Mouse (Mus musculus) CH12.LX (cell line): ENCODE measurements around the gene Plrg1. TPM values are rescaled to one million over a fixed set of nuclear protein-coding genes. Genes with fewer than 3 reads are reported as not detected.

ENCODE experiments used
- DNase-seq: peaks from one replicate; pipeline ENCODE4 v3.0.0-alpha.2; 2013; ENCODE audit errors: extremely low read depth
- H3K27ac ChIP-seq: 2 replicates; pipeline ENCODE4 v1.5.1; 2012; ENCODE audit warnings: low read depth, mild to moderate bottlenecking, control low read depth, moderate library complexity; ENCODE audit not compliant: insufficient read depth
- H3K27me3 ChIP-seq: replicated peaks from 2 replicates; pipeline ENCODE3; 2012; ENCODE audit warnings: inconsistent platforms
- H3K36me3 ChIP-seq, 2 experiments: replicated peaks in 1 of 2; 2 replicates each; pipeline versions ENCODE3 to v1.6.1; 2012; ENCODE audit warnings: inconsistent platforms in 1 of 2, low read length in 1 of 2, mild to moderate bottlenecking in 1 of 2, mixed read lengths in 1 of 2, moderate library complexity in 1 of 2; ENCODE audit not compliant: control insufficient read depth in 1 of 2, insufficient read depth in 1 of 2
- H3K4me1 ChIP-seq, 2 experiments: 2 replicates each; pipeline ENCODE4 v1.6.1; 2012; ENCODE audit warnings: inconsistent platforms in 1 of 2, moderate library complexity in 1 of 2; ENCODE audit not compliant: insufficient read depth in 2 of 2, control insufficient read depth in 1 of 2
- H3K4me2 ChIP-seq: 2 replicates; pipeline ENCODE4 v1.6.1; 2012; ENCODE audit warnings: low read depth, mild to moderate bottlenecking, control low read depth; ENCODE audit not compliant: poor library complexity, insufficient read depth, severe bottlenecking
- H3K4me3 ChIP-seq, 3 experiments: fragments of 150-350 bp in 1 of 3; sonication (generic) in 1 of 3; replicated peaks in 1 of 3; 2 replicates each; pipeline versions ENCODE3 to v1.5.1; 2011 to 2012; ENCODE audit warnings: low read depth in 2 of 3, low read length in 2 of 3, mild to moderate bottlenecking in 2 of 3, moderate library complexity in 2 of 3, control low read depth in 1 of 3, improper control_type of control experiment in 1 of 3, inconsistent platforms in 1 of 3, mixed read lengths in 1 of 3; ENCODE audit not compliant: poor library complexity in 1 of 3
- H3K79me2 ChIP-seq: replicated peaks from 2 replicates; pipeline ENCODE4 v1.6.1; 2012; ENCODE audit warnings: mild to moderate bottlenecking, moderate library complexity; ENCODE audit not compliant: control insufficient read depth, poor library complexity, insufficient read depth, severe bottlenecking; ENCODE audit errors: extremely low read depth
- H3K9ac ChIP-seq: 2 replicates; pipeline ENCODE4 v1.6.1; 2012; ENCODE audit warnings: low read depth, mild to moderate bottlenecking, control low read depth, moderate library complexity; ENCODE audit not compliant: insufficient read depth
- H3K9me3 ChIP-seq: replicated peaks from 2 replicates; pipeline ENCODE3; 2012; ENCODE audit warnings: low read length, inconsistent platforms, mixed read lengths
- CHD1 ChIP-seq: IDR thresholded peaks from 2 replicates; pipeline ENCODE4 v1.6.1; 2012; ENCODE audit warnings: low read depth, low read length, improper control_type of control experiment, inconsistent platforms
- CHD2 ChIP-seq: IDR thresholded peaks from 2 replicates; pipeline ENCODE4 v1.6.1; 2011; ENCODE audit warnings: low read length, improper control_type of control experiment
- CTCF ChIP-seq, 2 experiments: IDR thresholded peaks in 1 of 2; conservative IDR thresholded peaks in 1 of 2; 2 replicates each; pipeline ENCODE4 v1.5.1; 2011 to 2012; ENCODE audit warnings: low read depth in 2 of 2, low read length in 2 of 2, improper control_type of control experiment in 1 of 2, inconsistent platforms in 1 of 2, mild to moderate bottlenecking in 1 of 2, moderate library complexity in 1 of 2
- E2F4 ChIP-seq: IDR thresholded peaks from 2 replicates; pipeline ENCODE4 v1.6.1; 2011; ENCODE audit warnings: low read depth, low read length, improper control_type of control experiment; ENCODE audit not compliant: insufficient replicate concordance
- ELF1 ChIP-seq: IDR thresholded peaks from 2 replicates; pipeline ENCODE4 v1.6.1; 2014; ENCODE audit warnings: low read depth, mild to moderate bottlenecking, inconsistent platforms, low read length, improper control_type of control experiment
- EP300 ChIP-seq: IDR thresholded peaks from 2 replicates; pipeline ENCODE4 v1.6.1; 2011; ENCODE audit warnings: low read length, improper control_type of control experiment
- IRF4 ChIP-seq: IDR thresholded peaks from 2 replicates; pipeline ENCODE4 v1.6.1; 2014; ENCODE audit warnings: low read depth, mild to moderate bottlenecking, inconsistent platforms, low read length, improper control_type of control experiment
- JUN ChIP-seq: IDR thresholded peaks from 2 replicates; pipeline ENCODE4 v1.6.1; 2011; ENCODE audit warnings: low read depth, mild to moderate bottlenecking, low read length, improper control_type of control experiment, moderate library complexity; ENCODE audit not compliant: insufficient read depth
- JUND ChIP-seq: conservative IDR thresholded peaks from 2 replicates; pipeline ENCODE4 v1.6.1; 2011; ENCODE audit warnings: low read depth, low read length, improper control_type of control experiment
- MEF2A ChIP-seq: IDR thresholded peaks from 2 replicates; pipeline ENCODE4 v1.6.1; 2014; ENCODE audit warnings: low read depth, mild to moderate bottlenecking, inconsistent platforms, low read length, improper control_type of control experiment, borderline replicate concordance
- NRF1 ChIP-seq: IDR thresholded peaks from 2 replicates; pipeline ENCODE4 v1.6.1; 2014; ENCODE audit warnings: low read depth, mild to moderate bottlenecking, inconsistent platforms, low read length, improper control_type of control experiment, moderate library complexity
- POLR2A ChIP-seq: IDR thresholded peaks from 2 replicates; pipeline ENCODE4 v1.6.1; 2011; ENCODE audit warnings: low read depth, mild to moderate bottlenecking, improper control_type of control experiment, low read length
- POLR2AphosphoS2 ChIP-seq: IDR thresholded peaks from 2 replicates; pipeline ENCODE4 v1.6.1; 2011; ENCODE audit warnings: low read depth, low read length, improper control_type of control experiment
- RAD21 ChIP-seq: IDR thresholded peaks from 2 replicates; pipeline ENCODE4 v1.6.1; 2011; ENCODE audit warnings: low read depth, mild to moderate bottlenecking, low read length, improper control_type of control experiment, moderate library complexity
- SIN3A ChIP-seq: IDR thresholded peaks from 2 replicates; pipeline ENCODE4 v1.6.1; 2012; ENCODE audit warnings: low read length, improper control_type of control experiment, inconsistent platforms
- TCF12 ChIP-seq: IDR thresholded peaks from 2 replicates; pipeline ENCODE4 v1.6.1; 2014; ENCODE audit warnings: low read depth, mild to moderate bottlenecking, inconsistent platforms, low read length, improper control_type of control experiment
- USF2 ChIP-seq: conservative IDR thresholded peaks from 2 replicates; pipeline ENCODE4 v1.6.1; 2011; ENCODE audit warnings: low read depth, low read length, improper control_type of control experiment
- ZKSCAN1 ChIP-seq: IDR thresholded peaks from 2 replicates; pipeline ENCODE4 v1.6.1; 2012; ENCODE audit warnings: low read depth, inconsistent platforms, low read length, improper control_type of control experiment, borderline replicate concordance
- dilution Hi-C: fragments of 300-500 bp; cut with MboI; formaldehyde crosslinking; loops from 2 replicates; pipeline ENCODE4 v1.14.3; 2020; ENCODE audit warnings: low sequenced_read_pairs; ENCODE audit not compliant: extremely low pct_unique_long_range_greater_than_20kb, extremely low pct_ligation_motif_present
- in situ Hi-C: fragments of 300-500 bp; cut with MboI; formaldehyde crosslinking; loops from 3 replicates; pipeline ENCODE4 v1.14.3; 2019; ENCODE audit warnings: low sequenced_read_pairs, low pct_ligation_motif_present, low pct_unique_long_range_greater_than_20kb, mixed read lengths
- polyA plus RNA-seq: library from polyadenylated mRNA; unstranded; fragments of >175 nt; gene quantifications from 2 replicates; pipeline ENCODE4 v1.2.1, GENCODE M21; 2012; ENCODE audit warnings: low read depth; ENCODE audit not compliant: insufficient read length
- total RNA-seq, 2 experiments: library from RNA; depleted of rRNA; stranded (reverse); fragments of 300-350 nt in 1 of 2; fragments of >200 nt in 1 of 2; gene quantifications; 2 replicates each; pipeline ENCODE4 v1.2.3; 2012 to 2014

The Plrg1 gene
- total and polyA plus RNA-seq, 3 experiments: 93.1 to 128 (median 108) TPM

- Histone ChIP-seq H3K9me3 (peaks cover under 1% of the 10 kb centered on the region), H3K36me3 (no peaks in the 10 kb centered on the region), H3K4me2 (no peak overlapping the region), H3K4me3 (no peak overlapping the region), H3K27me3 (peaks cover 6% of the 10 kb centered on the region), H3K27ac (no peak overlapping the region), H3K79me2 (no peaks in the 10 kb centered on the region), H3K4me1 (no peaks in the 10 kb centered on the region), H3K9ac (no peak overlapping the region)
- TF ChIP-seq E2F4: no peak
- TF ChIP-seq RAD21: no peak
- dilution Hi-C loops (no loop called here), in situ Hi-C loops (no loop called here)
- DNase-seq: no peak
Measured at GRCm38 (mm10) chr3:83099139-83099538, 43.8 kb downstream of the Plrg1 start.

- no peak overlapping the region for H3K9ac ChIP-seq
- peaks cover 3% of the 10 kb centered on the region for H3K9me3 ChIP-seq
- DNase-seq: no peak
- H3K4me2 ChIP-seq: no peak overlapping the region
- H3K27me3 ChIP-seq: peaks cover 6% of the 10 kb centered on the region
- H3K4me3 ChIP-seq: no peak overlapping the region
- in situ Hi-C loops: no loop called here
- H3K36me3 ChIP-seq: no peaks in the 10 kb centered on the region
- H3K27ac ChIP-seq: no peak overlapping the region
- no peaks in the 10 kb centered on the region for H3K4me1 ChIP-seq
- dilution Hi-C loops: no loop called here
- TF ChIP-seq MEF2A (no peak), ELF1 (no peak), CTCF (conservative IDR thresholded peaks at IDR 0.05 in 1 of 2, IDR thresholded peaks at IDR 0.05 in 1 of 2; ENCODE audit: low read depth in 2 of 2, low read length in 2 of 2) (no peak), POLR2AphosphoS2 (no peak), JUND (no peak), IRF4 (no peak), SIN3A (no peak), CHD1 (no peak), RAD21 (no peak), ZKSCAN1 (no peak), E2F4 (no peak), TCF12 (no peak), POLR2A (no peak), JUN (no peak), USF2 (no peak), EP300 (no peak), NRF1 (no peak), CHD2 (no peak)
- no peaks in the 10 kb centered on the region for H3K79me2 ChIP-seq
Measured at GRCm38 (mm10) chr3:83099651-83100050, 44.3 kb downstream of the Plrg1 start.
